Mouse (Mus musculus) layer of hippocampus, adult 8-10 months (tissue): ENCODE results near the gene Pon2. TPM values are rescaled to one million over a fixed set of nuclear protein-coding genes. Genes with fewer than 3 reads are reported as not detected.
"Not testable (repeated sequence)": the region's sequence is repeated elsewhere in the genome, so short reads cannot be mapped to it uniquely, and the experiment has no call there.

ENCODE experiments used
- DNase-seq, 2 experiments: peaks; one replicate each; pipeline ENCODE4 v3.0.0; 2022; ENCODE audit warnings: low spot score in 2 of 2
- total RNA-seq, 4 experiments: library from RNA; stranded (reverse); gene quantifications; 2 replicates each; pipeline ENCODE4 v1.2.4; 2022

Gene Pon2
- total RNA-seq, 4 experiments from 2014 or later = 19.6 to 21.8 (median 20.3) TPM

GRCm38 (mm10) chr6:5233812-5234211, 64.4 kb downstream of the Pon2 start:
- DNase-seq = no peak

GRCm38 (mm10) chr6:5232022-5232421, 66.2 kb downstream of the Pon2 start:
- DNase-seq = no peak

DNA sequence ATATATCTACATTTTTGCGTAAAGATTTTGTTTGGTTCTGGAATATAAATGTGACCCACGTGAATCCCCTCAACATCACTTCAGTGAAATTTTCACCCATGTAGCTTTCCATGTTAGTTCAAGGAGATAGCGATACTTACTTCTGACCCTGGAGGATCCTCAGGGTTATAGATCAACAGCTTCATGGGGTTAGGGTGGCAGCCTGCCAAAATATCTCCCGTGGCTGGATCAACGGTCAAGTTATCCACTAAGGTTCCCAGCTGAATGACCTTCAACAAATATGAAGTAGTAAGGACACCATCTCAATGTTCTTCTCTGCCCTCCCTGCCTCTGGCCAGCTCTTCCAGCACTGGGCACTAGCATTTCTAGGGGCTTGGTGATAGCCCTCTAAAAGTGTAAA, 68.0 kb downstream of the Pon2 start:
- no peak for DNase-seq

GRCm38 (mm10) chr6:5223551-5223950, 74.7 kb downstream of the Pon2 start:
- not testable (repeated sequence) for DNase-seq

DNA sequence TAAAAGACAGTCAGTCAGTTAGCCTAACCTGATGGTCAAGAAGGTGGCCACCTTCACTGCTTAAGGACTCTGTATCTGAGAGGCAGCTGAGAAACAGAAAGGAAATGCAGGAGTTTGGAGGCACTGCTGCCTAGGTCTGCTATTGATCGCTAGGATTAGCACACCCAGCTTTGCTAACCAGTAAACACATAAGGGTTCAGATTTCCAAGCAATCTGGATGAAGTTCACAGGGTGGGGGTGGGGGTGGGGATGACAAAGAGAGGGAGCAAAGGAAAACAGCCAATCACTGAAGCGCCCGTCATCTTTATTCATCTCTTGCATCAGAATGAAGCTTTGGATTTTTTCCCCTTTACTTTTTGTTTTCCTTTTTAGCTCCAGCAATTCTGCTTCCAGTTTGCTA, 76.2 kb downstream of the Pon2 start:
- no peak for DNase-seq

DNA sequence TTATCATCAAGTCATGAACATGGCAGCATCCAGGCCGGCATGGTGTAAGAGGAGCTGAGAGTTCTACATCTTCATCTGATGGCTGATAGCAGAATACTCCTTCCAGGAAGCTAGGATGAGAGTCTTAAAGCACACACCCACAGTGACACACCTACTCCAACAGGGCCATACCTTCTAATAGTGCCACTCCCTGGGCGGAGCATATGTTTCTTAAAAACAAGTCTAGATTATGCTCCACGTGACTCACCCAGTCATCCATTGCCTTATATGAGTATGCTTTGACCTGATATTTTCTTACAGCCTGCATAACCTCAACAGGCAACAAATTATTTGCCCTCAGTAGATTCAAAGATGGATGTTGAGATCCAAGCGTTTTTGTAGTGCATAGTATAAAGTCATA, 80.1 kb downstream of the Pon2 start:
- no peak for DNase-seq

Other genes starting within 250 kb of the Pon2 start
- gene Pon1, start 104.5 kb downstream of the Pon2 start, total RNA-seq = not detected
- gene Pon3, start 42.2 kb downstream of the Pon2 start, total RNA-seq = 1 to 10 TPM; 3.1 to 7.0 (median 3.7) TPM
- gene Asb4, start 84.9 kb upstream of the Pon2 start, total RNA-seq = under 1 TPM in 3 of 4 experiments, not detected in 1; 0.25 to 0.73 (median 0.37) TPM
- 10 to 100 TPM; 16.2 to 24.4 (median 18.5) TPM for gene Pdk4, start 197.9 kb upstream of the Pon2 start, total RNA-seq